Mouse (Mus musculus) lung, postnatal 25 days (tissue): ENCODE results near the gene Lmna.

Source experiments
- DNase-seq: peaks from one replicate; pipeline ENCODE4 v3.0.0; 2022; ENCODE audit warnings: low spot score

The Lmna gene

DNA sequence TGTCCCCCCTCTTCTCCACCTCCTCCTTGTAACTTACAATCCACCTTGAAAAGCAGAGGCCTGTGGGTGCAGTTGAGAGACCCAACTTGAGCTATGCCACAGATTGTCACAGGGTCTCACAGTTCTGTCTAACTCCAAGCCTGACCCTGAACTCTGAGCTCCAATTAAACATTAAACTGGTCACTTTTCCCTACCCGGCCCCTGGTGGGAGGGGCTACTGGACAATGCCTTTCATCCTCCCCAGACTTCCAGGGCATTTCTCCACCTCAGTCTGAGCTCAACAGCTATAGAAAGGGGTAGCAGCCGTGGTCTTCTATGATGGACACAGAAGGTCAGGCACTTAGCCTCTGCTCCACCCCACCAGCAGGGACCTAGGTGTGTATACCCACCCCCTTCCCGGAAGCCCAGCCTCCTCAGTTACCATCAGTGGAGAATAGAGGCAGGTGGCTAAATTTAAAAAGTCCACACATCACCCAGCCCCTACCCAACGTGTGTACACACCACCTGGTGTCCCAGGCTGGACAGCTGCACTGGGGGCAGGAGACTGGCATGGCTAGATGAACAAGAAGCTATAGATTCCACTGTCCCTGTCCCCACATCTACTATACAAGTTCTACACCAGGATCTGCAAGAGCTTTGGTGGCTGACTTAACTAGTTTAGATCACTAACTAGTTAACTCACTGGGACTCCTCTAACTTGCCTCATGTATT is 8.9 kb downstream of the Lmna start:
- DNase-seq, result no peak

DNA sequence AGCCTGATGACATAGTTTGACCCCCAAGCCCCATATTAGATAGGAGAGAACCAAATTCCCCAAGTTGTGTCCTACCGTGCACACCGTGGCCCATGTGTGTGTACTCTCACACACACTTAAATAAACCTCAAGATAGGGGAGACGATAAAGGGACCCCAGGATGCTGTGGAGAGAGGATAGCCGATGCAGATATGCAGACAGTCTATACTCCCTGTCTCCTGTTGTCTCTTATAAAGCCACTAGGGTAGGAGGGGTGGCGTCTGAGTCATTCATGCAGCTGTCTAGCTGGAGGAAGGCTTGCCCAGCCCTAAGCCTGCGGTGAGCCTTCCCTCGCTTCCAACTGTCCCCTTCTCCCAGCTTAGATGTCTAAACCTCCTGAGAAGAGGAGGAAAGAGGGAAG is 9.7 kb downstream of the Lmna start:
- DNase-seq, result no peak

DNA sequence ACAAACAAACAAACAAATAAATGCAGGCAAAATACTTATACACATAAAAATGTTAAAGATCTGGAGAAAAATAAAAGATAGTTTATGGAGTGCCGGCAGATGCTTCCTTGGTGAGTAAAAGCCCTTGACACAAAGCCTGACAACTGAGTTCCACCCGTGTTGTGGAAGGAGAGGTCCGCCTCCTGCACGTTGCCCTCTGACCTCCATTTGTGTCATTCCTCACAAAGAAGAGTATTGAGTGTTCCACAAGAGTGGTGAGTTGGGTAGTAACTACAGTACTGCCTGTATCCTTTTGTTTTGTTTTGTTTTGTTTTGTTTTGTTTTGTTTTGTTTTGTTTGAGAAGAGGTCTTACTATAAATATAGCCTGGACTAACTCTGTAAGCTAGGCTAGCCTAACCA is 10.2 kb downstream of the Lmna start:
- DNase-seq, result no peak

DNA sequence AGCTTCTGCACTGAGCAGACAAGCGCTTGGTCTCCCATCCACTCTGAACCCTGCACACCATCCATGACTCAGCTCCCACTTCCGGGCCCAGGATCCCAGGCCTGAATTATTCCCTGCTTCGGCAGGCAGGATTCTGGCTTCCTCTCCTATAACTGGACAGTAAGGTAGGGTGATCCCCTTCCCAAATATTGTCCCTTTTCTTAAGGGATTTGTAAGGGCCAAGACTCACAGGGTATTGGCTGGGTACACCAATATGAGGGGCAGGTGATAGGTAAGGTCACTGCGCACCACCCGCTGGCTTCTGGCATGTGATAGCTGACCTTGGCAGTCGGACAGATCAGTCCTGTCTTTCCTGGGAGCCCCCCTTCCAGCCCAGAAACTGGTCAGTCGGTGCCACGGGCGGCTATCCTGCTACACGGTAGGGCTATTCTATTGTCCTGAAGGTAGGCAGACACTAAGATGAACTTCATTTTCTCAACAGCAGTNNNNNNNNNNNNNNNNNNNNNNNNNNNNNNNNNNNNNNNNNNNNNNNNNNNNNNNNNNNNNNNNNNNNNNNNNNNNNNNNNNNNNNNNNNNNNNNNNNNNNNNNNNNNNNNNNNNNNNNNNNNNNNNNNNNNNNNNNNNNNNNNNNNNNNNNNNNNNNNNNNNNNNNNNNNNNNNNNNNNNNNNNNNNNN is 13.9 kb downstream of the Lmna start:
- no peak for DNase-seq

DNA sequence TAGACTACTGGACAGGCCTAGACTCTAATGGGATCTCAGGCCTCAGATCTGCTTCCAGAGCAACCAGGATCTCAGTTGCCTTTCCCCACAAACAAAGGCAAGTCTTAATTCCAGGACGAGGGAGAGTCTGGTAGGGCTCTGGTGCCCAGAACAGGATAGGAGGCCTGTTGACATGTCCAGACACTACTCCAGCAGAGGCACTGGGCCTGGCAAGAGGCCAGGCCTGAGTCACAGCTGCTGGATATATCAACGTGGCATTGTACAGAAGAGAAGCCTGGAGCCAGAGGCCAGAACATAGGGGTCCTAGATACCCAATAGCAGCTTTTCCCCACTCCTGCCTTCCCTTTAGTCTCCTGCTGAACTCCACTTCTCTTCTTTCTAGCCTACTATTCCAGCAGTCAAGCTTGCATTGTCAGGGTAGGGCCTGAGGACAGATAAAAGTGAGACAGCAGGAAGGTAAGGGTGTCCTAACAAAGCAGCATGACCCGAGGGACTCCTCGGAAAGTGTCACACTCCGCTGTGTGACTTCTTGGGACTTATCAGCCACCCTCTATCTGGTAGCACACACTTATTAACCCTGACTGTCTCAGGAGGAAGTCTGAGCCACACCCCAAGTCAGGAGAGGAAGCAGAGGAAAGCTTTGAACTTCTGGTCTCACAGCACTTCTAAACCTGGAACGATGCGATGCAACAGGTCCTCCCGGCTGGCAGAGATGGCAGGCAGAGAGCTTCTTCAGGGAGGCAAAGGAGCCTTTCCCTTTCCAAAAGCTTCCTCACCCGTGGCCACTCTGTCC is 14.7 kb downstream of the Lmna start:
- DNase-seq, result peak; percentile 55

DNA sequence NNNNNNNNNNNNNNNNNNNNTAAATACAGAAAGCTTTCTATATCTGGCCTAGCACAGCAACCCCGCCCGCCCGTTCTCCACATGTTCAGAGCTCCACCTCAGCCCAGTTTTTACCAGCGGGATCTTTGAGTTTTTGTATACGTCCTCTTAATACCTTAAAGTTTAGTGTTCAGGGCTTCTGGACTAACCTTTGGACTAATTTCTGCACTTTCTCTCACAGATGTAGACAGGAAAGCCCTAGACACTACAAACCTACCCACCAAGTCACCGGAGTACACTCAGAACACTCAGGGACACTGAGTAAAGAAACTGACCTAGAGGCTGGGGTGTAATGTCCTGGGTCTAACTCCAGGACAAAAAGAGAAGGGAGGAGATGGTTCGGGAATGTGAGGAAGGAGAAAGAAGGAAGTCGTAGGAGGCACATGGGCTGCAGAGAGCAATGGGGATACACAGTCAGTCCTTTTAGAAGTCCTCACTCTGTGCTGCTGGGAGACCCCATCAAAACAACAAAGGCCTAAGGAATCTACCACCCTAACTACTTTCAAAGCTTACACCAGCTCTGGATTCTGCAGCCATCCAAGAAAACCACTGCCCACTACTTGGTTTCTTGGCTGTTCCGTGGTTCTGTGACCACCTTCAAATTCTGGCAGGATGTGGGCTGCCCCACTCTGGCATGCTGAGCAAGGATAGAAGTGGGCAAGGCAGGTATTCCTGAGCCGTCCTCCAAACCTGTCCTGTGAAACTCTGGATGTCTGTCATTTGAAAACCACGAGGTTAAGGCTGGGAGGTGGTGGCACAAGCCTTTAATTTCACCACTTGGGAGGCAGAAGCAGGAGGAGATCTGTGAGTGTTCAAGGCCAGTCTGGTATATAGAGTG is 15.8 kb downstream of the Lmna start:
- DNase-seq, result no peak

DNA sequence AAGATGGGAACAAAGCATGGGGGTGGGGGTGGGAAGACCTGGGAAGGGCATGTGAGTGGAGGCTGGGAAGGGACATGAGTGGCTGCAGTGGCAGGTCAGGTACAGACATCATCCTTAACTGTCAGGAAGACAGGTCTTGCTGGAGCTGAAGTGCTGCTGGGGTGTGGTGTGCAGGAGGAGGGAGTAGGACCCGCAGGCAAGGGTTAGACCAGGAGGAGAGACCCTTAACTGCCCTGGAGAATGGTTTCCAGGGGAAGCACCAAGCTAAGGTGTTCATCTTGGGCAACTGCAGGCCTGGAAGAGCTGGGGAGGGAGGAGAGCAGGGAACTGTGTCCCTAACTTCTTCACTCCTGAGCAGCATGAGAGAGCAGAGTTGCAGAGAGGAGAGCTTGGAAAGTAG is 22.4 kb downstream of the Lmna start:
- DNase-seq, result no peak

DNA sequence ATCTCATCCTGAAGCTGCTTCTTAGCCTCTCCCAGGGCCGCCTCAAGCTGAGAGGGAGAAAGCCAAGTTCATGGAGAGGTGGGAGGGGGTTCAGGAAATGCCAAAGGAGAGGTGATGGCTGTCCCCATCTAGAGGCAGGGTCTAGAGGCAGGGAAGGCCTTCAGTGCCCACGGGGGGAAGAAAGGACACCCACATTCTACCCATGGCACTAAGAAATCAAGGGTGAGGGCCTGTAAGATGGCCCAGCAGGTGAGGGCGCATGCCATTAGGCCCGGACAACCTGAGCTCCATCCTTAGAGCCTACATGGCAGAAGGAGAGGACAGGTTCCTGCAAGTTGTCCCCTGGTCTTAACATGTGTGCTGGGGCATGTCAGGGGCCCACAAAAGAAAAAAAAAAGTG is 22.9 kb downstream of the Lmna start:
- no peak for DNase-seq

DNA sequence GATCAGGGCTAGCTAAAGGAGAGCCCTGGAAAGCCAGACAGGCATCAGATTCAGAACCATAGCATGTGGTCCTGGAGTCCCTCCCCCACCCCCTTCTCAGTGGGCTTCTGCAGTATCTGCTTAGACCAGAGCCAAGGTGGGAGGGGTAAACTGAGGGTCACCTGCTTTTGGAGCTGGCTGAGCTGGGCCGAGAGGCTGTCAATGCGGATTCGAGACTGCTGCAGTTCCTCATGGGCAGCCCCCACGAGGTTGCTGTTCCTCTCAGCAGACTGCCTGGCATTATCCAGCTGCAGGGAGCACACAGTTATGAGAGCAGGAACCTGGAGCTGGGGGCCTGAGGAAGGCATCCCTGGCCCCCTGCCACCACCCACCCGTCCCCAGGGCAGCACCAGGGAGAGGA is 23.7 kb downstream of the Lmna start:
- no peak for DNase-seq

DNA sequence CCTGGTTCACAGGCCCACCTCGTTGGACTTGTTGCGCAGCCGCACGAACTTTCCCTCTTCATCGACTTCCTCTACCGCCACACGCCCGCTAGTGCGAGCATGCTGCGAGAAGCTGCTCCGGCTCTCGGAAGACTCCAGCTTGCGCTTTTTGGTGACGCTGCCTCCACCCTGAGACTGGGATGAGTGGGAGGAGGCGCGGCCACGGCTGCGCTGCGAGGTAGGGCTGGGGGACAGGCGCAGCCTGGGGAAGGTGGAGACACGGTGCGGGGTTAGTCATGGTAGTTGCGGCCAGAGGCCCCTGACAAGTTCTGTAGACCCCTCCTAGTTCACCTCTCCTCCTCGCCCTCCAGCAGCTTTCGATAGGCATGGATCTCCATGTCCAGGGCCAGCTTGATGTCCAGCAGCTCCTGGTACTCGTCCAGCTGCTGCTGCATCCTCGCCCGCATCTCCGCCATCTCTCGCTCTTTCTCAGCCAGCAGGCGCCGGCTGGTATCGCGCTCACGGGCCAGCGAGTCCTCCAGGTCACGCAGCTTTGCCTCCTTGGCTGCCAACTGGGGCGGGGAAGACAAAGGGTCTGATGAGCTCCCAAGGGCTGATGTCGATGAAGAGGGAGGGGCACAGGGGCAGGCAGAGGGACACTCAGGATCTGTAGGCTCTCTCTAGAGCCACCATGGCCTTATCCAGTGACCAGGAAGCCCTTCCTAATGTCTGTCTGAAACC is 25.0 kb downstream of the Lmna start:
- no peak for DNase-seq

DNA sequence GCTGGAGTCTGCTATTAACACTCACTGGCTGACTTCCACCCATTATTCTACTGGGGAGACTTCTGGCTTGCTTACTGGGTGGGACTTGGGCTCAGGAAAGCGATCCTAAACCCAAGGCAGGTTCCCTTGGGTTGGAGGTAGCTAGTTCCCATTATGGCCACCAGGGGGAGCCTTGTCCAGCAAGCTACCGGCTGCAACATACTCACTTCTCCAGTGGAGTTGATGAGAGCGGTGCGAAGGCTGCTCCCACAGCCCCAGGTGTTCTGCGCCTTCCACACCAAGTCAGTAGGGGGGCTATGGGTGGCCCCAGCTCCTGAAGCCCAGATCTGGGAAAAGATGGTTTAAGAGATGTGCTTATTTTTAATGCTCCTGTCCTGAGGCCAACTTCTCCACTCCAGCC is 26.1 kb downstream of the Lmna start:
- peak; percentile 73 for DNase-seq

DNA sequence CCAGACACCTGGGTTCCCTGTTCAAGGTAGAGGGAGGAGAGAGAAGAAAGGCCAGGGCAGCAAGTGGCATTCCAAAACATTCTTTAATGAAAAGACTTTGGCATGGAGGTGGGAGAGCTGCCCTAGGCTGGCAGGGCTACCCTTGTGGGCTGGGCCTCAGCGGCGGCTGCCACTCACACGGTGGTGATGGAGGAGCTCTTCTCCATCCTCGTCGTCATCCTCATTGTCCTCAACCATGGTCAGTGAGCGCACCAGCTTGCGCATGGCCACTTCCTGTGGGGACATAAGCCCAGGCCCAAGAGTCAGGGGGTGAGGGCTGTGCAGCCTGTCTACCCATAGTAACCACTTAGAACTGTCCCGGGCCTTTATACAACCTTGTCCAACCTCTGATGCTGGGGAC is 26.6 kb downstream of the Lmna start:
- DNase-seq, result no peak

DNA sequence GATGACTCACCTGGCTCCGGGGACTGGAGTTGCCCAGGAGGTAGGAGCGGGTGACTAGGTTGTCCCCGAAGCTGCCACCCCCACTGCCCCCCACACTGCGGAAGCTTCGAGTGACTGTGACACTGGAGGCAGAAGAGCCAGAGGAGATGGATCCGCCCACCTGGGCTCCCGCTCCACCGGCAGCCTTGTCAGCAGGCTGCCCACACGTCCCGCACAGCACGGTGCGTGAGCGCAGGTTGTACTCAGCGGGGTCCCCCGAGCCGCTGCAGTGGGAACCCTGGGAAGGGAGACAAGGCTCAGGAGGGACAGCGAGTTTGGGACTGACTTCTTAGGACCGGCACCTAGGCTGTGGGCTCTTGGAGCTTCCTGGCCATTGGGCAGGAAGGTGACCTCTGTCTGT is 27.4 kb downstream of the Lmna start:
- no peak for DNase-seq

DNA sequence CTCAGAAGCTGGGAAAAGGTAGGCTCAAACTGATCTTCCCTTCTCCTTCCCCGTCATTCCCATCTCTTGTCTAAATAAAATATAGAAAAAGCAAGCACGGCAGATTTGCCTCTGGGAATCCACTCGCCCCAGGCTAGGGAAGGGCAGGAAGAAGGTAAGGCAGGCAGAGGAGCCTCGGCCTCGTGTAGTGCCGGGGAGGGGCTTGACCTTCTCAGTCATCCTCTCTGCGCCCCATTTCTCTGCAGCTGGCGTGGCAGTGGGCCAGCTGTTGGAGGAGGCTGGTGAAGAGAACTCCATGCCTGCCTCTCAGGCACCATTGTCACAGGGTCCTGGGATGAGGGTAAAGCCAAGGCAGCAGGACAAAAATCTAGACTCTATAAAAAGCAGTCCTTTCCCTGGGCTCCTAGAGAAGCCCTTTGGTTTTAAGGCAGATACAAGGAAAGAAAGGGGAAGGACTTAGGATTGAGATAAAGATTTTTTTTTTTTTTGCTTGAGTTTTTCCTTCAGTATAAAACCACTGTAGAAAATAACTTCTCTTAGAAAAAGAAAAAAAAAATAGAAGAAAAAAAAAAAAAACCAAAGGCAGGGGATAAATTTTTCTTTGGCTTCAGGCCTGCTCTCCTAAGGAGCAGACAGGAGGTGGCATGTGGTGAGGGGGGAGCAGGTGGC is 28.2 kb downstream of the Lmna start:
- no peak for DNase-seq

DNA sequence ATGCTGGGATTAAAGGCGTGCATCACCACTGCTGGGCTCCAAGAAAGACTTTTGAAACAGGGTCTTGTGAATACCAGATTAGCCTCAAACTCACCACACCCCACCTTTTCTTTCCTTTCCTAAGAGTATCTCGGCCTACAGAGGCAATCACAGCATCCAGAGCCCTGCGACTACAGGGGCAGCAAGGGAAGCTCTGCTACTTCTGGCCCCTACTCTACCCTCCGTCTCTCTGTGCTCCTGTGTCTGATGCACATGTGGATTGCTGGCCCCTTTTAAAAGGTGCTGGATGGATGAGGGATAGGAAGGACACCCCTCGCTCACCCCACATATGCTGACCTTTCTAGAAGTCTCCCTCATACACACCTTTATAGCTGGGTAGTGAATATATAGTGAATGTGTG is 29.1 kb downstream of the Lmna start:
- DNase-seq, result no peak

DNA sequence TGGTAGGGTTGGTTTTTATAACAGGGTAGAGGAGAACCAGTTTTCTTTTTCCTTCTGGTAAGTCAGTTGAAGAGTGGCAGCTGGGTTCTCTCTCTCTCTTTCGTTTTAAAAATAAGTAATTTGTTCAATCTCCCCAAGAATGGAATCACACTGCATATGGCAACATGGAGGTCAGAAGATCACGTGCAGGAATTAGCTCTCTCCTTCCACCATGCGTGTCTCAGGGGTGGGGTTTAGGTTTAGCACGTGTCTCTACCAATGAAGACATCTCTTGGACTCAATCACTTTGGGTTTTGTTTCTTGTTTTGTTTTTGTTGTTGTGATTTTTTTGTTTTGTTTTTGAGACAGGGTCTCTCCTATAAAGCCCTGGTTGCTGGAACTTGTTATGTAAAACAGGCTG is 29.9 kb downstream of the Lmna start:
- DNase-seq, result no peak

DNA sequence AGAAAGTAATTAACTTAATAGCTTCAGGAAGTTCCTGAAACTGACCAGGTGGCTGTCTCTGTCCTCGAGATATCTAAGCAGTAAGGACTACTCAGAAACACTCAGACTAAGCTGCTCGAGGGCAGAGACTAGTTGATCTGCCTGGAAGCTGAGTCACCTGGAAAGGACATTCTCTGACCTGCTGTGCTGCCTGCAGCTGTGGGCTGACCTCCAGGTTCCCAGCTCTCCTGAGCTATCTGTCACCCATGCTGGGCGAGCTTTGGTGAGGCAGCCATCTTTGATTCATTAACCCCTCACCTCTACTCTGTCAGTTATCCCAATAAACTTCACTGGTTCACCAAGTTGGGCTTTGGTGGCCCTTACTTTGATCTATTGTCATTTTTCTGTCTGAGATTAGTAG is 30.6 kb downstream of the Lmna start:
- DNase-seq, result no peak

DNA sequence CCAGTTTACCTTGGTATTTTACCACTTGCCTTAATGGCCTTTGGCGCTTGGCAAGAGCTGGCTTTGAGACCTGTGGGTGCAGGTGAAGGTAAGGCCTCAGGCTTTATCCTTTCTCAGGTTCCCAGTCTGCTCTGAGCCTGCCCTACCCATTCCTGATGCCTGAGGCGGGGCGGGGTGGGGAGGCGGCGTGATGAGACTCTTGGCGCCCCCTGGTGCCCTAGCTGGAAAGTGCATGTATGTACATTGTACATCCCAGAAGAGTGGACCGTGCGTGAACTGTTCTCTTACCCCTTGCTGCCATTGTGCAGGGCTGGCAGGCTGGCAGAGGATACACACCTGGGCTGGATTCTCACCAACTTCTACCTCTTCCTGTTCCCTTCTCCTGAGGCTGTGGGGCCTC is 32.0 kb downstream of the Lmna start:
- peak; percentile 82 for DNase-seq

DNA sequence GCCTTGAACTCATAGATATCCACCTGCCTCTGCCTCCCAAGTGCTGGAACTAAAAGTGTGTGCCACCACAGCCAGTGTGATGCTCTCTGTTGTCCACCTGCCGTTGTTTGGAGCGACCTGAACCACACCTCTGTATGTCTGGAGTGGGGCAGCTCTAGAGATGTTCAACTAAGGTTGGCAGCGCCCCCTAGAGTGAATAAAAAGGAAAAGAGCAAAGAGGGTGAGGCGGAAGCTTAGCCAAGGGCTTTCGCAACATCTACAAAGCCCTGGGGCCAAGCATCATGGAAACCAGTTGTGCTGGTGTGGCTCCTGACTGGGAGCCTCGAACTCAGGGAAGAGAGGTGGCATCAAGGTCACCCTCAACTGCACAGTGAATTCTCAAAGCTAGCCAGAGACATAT is 33.4 kb downstream of the Lmna start:
- no peak for DNase-seq

DNA sequence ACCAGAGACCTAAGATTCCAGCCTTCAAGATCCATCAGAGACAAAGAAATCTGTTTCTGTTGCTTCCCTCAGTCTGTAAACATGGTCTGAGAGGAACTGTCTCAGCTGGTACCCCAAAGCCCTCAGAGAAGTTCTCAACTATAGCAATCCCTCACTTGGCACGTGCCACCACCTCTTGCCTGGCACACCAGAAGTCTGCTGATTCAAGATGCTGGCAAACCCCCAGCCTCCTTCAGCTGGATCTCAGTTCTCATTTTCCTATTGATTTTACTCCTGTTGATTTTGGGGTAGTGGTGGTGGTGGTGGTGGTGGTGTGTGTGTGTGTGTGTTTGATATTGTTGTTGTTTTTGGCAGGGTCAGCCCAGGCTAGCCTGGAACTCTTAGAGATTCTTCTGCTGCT is 36.2 kb downstream of the Lmna start:
- DNase-seq, result no peak

DNA sequence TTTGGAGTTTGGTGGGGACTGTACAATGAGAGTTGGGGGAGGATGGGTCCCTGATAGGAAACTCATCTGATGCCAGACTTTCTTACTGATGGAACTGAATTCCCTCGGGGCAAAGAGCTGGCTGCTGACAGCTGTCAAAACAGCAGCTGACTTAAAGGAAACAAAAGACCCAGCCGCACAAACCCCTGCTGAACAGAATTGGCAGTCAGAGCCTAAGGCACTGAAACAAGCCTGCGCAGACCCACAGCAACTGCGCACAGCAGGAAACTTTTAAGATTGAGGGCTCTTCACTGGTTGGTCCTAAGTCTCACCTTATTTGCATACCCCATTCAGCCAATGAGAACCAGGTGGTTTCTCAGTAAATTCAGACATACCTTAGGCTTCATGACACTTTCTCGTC is 36.7 kb downstream of the Lmna start:
- no peak for DNase-seq
